Mouse (Mus musculus): ENCODE results near the gene Wnt9a.
"Not testable (repeated sequence)": the region's sequence is repeated elsewhere in the genome, so short reads cannot be mapped to it uniquely, and the experiment has no call there.

Wnt9a gene

DNA sequence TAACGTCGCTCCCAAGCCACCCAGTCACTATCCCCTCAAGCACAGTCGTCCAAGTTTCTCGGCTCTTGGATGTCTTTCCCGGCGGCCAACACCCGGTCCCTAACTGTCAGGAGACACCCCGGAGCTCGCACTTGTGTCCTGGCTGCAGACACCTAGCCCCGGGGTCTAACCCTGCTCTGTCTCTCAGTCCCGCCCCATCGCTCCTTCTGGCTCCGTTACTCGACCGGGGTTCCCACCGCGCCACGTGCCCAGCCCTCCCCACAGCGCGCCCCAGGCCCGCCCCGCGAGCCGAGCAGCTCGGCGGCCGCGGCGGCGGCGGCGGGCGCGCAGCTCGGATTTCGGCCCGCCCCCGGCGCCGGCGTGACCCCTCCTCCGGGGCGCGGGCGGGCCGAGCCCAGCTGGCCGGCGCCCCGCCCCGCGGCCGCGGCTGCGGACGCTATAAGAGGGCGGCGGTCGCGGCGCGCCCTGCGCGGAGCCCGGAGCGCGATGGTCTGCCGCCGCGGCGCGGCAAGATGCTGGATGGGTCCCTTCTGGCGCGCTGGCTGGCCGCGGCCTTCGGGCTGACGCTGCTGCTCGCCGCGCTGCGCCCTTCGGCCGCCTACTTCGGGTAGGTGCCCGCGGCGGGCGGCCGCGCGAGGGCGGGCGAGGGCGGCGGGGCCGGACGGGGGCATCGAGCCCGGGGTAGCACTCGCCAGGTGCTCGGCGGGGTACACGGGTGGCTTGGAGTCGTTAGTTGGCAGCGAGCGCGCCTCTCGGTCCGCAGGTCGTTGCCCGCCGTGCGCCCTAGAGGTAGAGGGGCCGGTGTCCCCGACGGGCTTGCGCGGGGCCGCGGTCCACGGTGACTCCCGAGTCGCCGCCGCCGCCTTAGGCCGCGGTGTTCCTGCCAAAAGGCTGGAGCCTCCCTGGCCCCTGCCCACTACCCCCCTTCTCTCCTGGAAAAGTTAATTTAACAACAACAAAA lies at the start of gene Wnt9a:
Gene Wnt9a (plus strand): TSS at position 468 of the 961 bp plus-strand sequence.
- DNase-seq = peak; percentile 39

DNA sequence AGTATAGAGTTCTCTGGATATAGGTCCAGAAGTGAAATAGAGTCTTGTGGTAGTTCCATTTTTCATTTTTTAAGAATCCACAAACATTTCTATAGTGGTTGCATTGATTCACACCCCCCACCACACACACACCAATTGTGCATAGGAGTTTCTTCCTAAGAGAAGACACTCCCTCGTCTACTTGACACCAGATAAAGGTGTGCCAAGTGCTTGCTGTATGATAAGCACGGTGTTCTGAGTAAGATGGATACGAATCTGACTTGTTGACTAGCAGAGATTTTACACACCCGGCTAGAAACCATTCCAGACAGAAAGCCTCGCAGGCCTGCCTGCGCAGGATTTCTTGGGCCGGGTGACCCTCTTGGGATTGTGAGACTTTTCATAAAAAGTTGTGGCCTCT lies 47.1 kb upstream of the Wnt9a start:
- no peak for DNase-seq

DNA sequence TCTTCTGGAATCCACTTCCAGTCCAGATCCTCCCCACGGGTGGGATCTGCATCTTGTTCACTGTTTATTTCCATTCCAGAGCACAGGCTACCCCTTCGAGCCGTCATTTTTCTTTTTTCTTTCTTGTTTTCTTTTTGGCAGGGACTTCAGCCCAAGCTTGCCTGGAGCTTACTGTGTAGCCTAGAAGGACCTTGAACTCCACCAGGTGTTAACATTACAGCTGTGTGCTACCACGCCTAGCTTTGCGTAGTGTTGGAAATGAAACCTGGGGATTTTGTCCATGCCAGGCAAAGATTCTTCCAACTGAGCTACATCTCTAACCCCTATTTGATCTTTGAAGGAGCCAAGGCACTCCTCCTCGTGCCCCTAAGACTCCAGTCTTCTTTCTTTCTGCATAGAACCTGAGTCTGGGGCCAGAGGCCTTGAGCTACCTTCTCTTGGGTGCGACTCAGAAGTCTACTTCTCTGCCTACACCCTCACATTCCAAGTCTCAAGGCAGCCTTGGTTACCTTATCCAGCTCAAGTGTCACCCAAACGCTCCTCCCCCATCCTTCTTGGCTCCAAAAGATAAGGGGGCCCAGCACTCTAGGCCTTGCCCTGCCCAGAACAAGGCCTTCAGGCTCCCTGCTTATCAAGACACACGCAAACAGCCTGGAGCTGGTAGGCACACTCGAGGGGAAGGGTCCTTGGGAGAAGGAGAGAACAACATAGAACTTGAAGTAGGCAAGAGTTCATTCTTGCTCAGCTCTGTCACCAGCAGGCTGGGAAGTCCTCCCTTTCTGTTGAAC lies 45.8 kb upstream of the Wnt9a start:
- DNase-seq = no peak

DNA sequence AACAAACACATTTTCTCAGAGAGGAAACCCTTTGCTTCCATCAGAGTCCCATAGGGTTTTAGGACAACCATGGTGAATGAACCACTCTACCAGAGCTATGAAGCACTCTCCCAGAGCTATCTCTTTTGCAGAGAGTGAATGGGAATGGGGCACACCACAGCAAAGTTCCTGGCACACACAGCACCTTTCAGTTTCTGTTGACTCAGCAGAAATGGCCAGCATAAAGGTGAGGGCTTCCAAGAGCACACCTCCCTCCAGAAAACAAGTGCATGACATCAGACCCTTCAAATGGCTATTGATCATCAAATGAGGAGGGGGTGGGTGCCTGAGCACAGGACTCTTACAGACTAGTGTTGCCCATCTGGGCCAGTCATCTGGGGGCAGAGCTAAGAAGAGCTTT lies 44.4 kb upstream of the Wnt9a start:
- no peak for DNase-seq

DNA sequence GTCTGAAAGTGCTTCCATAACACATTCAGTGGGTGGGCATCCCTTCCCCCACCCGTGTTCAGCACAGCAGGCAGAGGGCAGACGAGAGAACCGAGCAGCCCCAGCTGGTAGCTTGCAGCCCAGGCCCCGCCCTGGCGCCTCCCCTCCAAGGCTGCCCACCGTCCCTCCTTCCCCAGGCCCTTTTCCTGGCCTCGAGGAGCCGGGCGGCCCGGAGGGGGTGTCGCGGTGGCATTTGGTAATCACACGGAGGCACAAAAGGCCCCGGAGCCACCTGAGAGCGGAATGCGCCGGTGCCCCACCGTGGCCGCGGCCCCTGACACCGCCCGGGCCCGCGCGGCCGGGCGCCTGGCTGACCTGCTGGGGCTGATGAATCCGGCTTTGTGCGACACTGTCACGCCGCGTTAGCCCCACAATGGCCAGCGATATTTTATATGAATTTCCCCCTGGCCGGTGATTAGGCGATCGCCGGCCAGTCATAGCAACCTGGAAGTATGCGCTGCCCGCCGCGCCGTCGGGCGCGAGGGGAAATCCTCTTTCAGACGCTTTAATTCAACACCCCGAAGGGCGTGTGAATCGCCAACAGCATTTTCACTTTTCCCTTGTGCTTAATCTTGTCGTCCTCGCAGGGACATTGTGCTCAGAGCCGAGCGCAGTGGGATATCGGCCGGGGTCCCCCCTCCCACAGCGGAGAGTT lies 42.7 kb upstream of the Wnt9a start:
- no peak for DNase-seq

DNA sequence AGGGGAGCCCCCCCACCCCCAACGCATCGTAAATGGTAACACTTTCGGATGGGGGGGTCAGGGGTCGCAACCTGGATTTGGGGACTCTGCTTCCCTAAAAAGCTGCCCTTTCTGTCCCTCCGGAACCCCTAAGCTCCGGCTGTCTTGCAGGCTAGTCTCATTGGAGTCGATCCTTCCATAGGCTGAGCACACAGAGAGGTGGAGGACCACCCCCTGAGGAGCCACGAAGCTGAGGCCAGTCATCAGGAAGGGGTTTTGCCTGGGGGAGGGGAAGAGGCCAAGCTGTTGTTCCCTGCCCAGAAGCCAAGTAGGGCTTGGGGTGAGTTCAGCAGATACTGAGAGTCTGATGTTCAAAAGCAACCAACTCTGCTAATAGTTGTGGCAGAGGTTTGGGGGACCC lies 42.1 kb upstream of the Wnt9a start:
- no peak for DNase-seq

DNA sequence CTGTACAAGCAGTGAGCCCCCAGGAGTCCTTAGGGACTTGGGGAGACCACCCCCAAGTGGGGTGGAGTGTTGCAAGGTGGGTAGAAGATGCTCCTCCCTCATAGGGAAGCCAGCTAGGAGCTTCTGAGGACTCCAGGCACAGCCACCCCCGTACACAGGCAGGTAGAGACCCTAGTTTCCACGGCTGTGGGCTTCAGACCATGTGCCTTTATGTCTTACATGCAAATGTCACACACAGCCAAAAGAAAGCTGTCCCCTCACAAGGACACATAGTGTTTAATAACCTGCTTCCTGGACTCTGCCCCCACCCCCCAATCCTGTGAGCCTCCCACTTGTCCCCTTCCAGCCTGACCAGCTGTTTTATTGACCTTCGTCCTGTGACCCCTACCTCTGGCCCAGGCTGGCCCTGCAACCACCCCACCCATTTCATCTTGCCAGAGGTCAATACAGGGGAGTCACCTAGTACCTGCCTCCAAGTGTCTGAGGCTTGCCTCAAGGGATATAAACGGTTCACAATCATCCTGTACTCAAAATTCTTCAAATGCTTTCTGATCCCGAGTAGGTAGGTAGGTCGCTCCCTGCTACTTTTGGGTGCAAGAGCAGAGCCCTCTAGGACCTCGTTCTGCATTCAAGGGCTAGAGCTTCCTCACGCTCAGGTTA lies 41.4 kb upstream of the Wnt9a start:
- DNase-seq = no peak

DNA sequence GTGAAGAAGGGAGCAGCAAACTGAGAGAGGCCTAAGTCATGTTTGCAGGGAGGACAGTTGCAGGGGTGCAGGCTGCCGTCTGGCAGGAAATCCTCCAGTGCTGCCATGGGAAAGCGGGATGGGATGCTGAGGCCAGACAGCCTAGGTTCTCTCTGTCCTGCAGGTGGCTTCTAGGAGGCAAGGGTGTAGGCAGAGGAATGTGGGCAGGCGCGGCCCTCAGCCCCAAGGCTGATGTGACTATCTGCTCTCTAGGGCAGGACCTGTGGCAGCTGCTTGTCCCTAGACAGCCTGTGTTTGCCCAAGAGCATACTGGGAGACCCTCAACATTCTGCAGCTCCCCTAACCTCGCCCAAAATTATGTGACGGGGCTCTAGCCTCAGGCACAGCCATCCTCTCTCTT lies 40.0 kb upstream of the Wnt9a start:
- DNase-seq = no peak

DNA sequence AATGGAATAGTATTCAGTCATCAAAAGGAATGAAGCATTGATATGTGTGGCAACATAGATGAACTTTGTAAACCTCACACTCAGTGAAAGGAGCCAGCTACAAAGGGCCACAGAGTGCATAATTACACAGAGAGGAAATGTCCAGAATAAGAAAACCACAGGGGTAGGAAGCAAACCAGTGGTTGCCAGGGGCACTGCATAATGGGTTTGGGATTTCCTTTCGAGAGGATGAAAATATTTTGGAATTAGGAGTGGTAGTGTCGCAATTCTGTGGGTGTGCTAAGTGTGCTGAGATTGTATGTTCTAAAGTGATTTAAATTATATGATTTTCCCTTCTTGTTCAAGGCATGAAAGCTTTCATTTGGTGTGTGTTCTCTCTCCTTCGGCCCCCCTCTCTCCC lies 32.5 kb upstream of the Wnt9a start:
- DNase-seq = no peak

DNA sequence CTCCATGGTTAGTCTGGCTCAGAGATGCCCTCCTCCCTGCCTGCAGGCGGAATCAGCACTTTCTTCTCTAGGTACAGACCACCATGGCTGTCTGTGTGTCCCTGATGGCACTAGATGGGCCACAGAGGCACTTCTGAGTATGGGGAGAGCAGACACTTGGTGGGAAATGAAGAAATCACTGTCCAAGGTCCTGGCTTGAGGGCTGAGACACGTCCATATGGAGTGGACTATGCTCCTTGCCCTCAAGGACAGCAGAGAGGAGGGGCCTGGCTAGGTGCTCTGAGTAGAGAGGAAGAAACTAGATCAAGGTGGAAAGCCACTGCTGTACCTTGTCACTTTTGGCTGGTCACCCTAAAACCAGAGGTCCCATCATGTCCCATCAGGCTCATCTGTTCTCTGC lies 29.9 kb upstream of the Wnt9a start:
- DNase-seq = no peak

DNA sequence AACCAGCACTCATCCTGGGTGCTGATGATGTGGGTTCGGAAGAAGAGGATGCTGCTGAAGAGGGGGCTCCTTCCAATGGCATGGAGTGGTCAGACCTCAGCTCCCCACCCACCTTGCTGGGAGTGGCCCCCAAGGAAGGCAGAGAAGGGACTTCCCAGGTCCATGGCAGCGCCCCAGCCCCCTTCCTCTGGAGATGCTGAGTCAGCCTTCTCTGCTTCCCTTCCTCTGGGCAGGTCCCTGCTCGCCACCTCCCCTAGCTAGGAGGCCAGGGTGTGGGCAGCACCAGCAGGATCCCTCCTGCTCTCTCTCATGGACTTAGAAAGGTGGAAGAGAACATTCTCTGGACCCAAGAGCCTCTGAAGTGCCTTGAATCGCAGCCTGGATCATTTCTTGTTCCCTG lies 28.7 kb upstream of the Wnt9a start:
- no peak for DNase-seq

DNA sequence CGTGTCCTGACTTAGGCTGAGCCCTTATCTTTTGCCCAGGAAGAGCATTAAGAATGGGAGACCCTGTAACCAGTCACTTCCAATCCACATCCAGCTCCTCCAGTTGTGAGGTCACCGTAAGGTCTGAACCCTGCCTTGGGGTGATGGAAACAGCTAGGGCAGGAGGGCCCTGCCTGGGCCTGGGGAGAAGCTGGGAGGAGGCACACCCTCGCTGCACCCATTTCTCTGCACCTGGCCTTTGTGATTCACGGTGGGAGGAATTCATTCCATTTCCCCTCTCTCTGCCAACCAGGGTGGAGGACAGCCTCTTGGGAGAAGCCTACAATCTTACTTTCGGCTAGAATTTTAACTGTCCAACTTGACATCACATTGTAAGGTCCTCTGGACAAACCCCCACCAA lies 24.6 kb upstream of the Wnt9a start:
- DNase-seq = no peak

DNA sequence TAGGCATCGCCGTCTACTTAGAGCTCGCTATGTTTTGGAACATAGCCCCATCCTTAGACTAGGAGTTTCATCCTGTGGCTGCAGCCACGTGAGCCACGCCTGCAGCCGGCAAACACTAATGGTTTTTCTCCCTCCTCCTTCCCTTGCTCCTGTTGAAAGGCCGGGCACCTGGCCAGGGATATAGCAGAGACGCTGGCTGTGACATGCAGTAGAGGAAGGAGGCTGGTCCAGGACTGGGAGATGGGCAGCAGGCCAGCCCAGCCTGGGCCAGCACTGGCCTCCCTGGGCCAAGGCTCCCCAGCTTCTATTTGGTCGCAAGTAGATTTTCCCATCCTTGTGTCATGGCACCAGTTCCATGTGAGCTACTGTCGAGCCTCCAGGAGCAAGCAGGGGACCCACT lies 23.8 kb upstream of the Wnt9a start:
- DNase-seq = no peak

DNA sequence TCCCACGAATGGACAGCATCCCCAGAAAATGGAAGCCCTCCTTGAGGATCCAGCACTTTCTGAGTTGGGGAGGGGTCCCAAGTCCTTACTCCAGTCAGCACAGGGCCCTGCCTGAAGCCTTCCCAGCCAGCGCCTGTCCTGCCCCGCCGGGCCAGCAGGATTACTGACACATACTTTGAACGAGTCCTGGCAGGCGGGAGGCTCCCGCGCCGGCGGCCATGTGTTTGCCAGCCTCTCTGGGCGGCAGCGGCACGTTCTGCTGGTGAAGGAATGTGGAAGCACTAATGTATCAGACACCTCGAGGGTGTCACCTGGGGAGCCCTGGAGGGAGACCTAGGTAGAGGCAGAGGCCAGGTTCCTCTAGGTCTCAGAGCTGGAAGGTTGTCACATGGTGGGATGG lies 22.6 kb upstream of the Wnt9a start:
- no peak for DNase-seq

DNA sequence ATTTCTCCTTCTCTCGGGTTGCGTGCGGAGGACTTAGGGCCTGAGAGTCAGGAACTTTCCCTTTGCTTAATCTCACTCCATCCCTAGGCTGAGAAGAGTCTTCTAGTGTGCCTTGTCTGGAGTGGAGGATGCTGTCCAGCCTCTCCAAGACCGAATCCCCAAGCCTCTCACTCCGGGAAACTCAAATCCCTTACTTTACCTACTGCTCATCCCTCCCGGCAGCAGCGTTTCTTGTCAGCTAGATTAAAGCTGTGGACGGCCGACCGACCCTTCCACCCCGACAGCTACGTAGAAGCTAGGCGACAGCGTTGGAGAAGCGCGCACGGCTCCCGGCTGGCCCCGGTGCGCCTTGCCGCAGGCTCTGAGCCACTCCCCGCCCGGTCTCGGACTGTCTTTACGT lies 17.0 kb upstream of the Wnt9a start:
- peak; percentile 32 for DNase-seq

DNA sequence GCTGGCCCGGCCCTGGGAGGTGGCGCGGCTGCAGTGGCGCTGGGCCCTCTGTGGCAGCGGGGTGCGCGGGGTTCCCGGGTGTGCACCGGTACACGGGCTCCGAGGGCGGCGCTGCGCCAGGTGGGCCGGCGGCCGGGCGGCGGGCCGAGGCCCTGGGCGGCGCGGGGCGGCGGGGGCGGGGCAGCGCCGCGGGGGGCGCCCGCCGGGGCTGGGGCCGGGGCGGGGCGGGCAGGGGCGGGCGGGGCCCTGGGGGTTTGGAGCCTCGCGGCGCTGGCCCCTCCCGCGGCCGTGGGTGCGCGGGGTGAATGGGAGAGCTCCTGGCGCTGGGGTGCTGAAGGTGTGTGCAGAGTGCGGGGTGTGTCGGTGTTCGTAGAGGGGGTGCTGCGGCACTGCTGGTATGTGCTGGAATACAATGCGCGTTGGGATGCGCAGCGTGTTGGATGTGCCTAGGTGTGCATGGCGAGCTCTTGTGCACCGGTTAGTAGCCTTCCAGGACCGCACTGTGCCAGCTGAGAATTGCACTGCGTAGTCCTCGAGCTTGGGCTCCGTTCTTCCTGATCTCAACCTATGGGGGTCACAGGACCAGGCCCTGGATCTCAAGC lies 15.9 kb upstream of the Wnt9a start, which contains the start of gene Wnt3a:
Gene Wnt3a (minus strand): TSS at position 51 of the 602 bp plus-strand sequence.
- DNase-seq = peak; percentile 21

DNA sequence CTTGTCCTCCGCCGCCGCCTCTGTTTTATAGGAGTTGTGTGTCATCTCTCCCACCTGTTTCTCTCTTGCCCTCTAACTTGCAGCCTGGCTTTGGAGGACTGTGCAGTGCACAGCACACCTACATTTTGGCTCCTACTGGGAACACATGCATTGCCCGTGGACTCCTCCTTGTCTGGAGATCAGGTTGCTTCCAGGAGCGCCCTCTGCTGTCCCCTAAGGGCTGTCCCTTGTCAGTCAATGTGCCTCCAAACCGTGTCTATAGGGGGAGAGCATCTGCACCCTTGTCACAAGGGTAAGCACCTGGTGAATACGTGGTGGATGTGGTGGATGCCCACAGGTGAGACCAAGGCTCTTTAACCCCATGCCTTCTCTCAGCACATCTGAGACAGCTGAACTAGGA lies 13.1 kb upstream of the Wnt9a start:
- DNase-seq = peak; percentile 77

DNA sequence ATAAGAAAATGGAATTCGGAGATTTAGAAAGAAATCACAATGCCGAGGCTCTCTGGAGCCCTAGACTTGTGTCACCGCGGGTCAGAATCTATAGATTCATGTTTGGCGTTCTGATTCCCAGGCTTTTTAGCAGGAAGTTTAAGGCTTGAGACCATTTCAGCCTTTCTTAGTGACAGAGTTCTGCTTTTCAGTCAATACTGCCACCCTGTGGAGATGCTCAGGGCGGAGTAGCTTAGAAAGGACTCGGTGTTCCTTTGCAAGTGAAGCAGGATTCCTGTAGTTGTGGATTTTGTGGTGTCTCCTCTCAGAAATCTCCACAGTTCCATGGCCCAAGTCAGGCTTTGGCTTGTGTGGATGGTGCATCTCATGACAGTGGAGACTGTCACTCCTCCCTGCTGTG lies 8.8 kb upstream of the Wnt9a start:
- peak; percentile 37 for DNase-seq

DNA sequence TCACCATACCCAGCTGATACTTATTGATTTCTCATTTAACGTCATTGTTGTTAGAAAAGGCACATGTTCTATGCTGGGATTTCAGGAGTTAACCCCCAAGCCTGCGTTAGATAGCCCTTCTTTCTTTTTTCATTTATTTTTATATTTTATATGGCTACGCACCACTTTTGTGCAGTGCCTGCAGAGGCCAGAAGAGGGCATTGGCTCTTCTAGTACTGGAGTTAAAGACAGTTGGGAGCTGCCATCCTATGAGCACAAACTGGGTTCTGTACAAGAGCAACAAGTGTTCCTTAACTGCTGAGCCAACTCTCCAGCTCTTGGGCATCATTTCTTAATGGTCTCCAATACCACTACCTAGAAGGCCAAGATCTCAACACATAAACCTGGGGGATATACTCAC lies 6.5 kb upstream of the Wnt9a start:
- DNase-seq = peak; percentile 72

DNA sequence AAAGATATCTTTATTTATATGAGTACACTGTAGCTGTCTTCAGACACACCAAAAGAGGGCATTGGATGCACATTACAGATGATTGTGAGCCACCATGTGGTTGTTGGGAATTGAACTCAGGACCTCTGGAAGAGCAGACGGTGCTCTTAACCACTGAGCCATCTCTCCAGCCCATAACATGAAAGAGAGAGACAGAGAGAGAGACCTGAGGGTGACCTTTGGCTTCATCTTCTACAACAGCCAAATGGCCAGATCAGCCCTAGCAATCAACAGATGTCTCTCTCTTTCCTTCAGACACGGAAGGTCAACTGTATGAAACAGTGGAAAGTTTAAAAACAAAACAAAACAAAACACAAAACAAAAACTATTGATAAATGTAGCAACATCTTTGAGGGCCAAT lies 5.7 kb upstream of the Wnt9a start:
- not testable (repeated sequence) for DNase-seq

DNA sequence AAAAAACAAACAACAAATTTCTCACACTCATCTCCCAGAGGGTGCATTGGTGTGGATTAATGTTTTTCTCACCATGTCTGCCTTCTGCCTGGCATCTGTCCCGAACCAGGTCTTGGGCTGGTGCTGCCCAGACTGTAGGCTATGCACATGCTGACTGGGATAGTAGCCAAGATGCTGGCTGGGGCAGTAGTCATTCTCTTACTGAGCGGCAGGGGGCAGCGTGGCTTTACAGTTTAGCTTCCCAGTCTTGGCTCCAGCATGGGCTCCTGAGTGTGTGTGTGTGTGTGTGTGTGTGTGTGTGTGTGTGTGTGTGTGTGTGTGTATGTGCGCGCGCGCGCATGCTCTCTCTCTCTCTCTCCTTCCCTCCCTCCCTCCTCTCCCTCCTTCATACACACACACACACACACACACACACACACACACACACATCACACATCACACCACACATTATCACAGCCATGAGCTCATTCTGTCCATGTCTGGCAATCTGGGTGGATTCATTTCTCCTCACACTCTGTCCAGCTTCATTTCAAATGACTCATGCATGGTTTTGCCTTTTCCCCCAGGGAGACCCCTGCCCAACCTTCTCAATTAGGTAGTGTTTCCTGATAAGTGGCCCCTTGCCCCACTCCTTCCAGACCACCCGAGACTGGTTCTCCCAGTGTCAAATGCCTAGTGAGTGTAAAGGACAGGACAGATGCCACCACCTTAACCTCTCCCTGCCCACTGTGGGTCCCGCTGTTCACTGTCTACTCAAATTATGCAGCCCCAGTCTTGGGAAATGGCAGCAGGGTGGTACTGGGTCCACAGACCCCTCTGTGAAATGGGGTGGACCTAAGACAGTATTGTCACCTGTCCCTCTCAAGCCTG lies 3.8 kb upstream of the Wnt9a start:
- DNase-seq = peak; percentile 78

All from thymus, postnatal 4 days (tissue).